Mouse (Mus musculus): ENCODE results near the gene Spsb4.

GRCm38 (mm10) chr9:97036656-97037055 is 18.0 kb upstream of the Spsb4 start:
- TF ChIP-seq POLR2A (IDR thresholded peaks at IDR 0.05; ENCODE audit: control insufficient read depth, extremely low read depth, insufficient read depth, low read length, poor library complexity) = no peak
- no peak for TF ChIP-seq CTCF (IDR thresholded peaks at IDR 0.05; ENCODE audit: borderline replicate concordance, control insufficient read depth, extremely low read depth, insufficient read depth, low read length, poor library complexity)
